23 mouse cellular contexts compared by ENCODE assay signal in the genomic region with DNA sequence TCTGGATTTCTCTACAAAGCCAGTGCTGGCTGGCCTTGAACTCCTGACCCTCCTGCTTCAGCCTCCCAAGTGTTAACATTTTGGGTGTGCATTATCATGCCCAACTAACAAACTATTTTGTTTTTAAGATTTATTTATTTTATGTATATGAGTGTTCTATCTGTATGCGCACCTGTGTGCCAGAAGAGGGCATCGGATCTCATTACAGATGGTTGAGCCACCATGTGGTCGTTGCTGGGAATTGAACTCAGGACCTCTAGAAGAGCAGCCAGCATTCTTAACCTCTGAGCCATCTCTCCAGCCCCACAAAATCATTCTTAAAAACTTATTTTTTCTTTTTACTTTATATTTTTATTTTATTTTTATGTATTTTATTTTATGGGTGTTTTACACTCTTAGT.
DNase-seq lines count a peak whose midpoint lies in the region; ATAC-seq and TF ChIP-seq lines count a peak whose summit lies in the region.
"Had no signal": no experiment of that assay in that cellular context is flagged by ENCODE, and none has a peak within 500 bp of the region (broad histone marks: within the 10 kb centered on the region; RNA-seq: fewer than 3 reads in every experiment).

No protein-coding gene starts in this region.

- no peaks in the 10 kb centered on the region for H3K36me3 ChIP-seq in hindbrain, postnatal 0 days (ENCODE audit: insufficient read depth, low read length)
- H3K36me3 ChIP-seq in hindbrain, embryonic 13.5 days: no peaks in the 10 kb centered on the region
- H3K36me3 ChIP-seq in lung, embryonic 14.5 days (ENCODE audit: insufficient read depth): no peaks in the 10 kb centered on the region
- no peaks in the 10 kb centered on the region for H3K36me3 ChIP-seq in CH12.LX (replicated peaks in 1 of 2; ENCODE audit: control insufficient read depth in 1 of 2, insufficient read depth in 1 of 2, low read length in 1 of 2)
- H3K36me3 ChIP-seq in liver, embryonic 12.5 days: no peaks in the 10 kb centered on the region
- H3K36me3 ChIP-seq: embryonic facial prominence, embryonic 10.5 days; limb, embryonic 15.5 days; liver, embryonic 15.5 days; midbrain, embryonic 12.5 days had no signal

- peak; percentile 33 for TF ChIP-seq CTCF in hindbrain, postnatal 0 days (IDR thresholded peaks at IDR 0.05; ENCODE audit: low read depth)
- TF ChIP-seq CTCF in lung, embryonic 14.5 days (IDR thresholded peaks at IDR 0.05; ENCODE audit: low read depth): 0 out of 2 replicates have a peak, but pooled peaks have one; percentile 26
- peak in 1 of 2 experiments; percentile 82; a peak in 2 of 4 replicates for TF ChIP-seq CTCF in CH12.LX (conservative IDR thresholded peaks at IDR 0.05 in 1 of 2, IDR thresholded peaks at IDR 0.05 in 1 of 2; ENCODE audit: low read depth in 2 of 2, low read length in 2 of 2)

- no peak; the same call in none of the 2 replicates for TF ChIP-seq RAD21 in CH12.LX (IDR thresholded peaks at IDR 0.05; ENCODE audit: low read depth, low read length)

- H3K4me1 ChIP-seq in hindbrain, postnatal 0 days (ENCODE audit: insufficient read depth, low read length): peaks cover 7% of the 10 kb centered on the region; the same call in 1 of the 2 replicates
- peaks cover 16% of the 10 kb centered on the region for H3K4me1 ChIP-seq in hindbrain, embryonic 13.5 days (replicated peaks)
- no peaks in the 10 kb centered on the region for H3K4me1 ChIP-seq in lung, embryonic 14.5 days (ENCODE audit: insufficient read depth)
- H3K4me1 ChIP-seq in CH12.LX (ENCODE audit: control insufficient read depth in 1 of 2, insufficient read depth in 2 of 2): no peaks in the 10 kb centered on the region
- no peaks in the 10 kb centered on the region for H3K4me1 ChIP-seq in liver, embryonic 12.5 days
- H3K4me1 ChIP-seq: embryonic facial prominence, embryonic 10.5 days; limb, embryonic 15.5 days; liver, embryonic 15.5 days had no signal

- no peaks in the 10 kb centered on the region for H3K9me3 ChIP-seq in hindbrain, postnatal 0 days (ENCODE audit: low read length)
- no peaks in the 10 kb centered on the region for H3K9me3 ChIP-seq in hindbrain, embryonic 13.5 days
- no peaks in the 10 kb centered on the region for H3K9me3 ChIP-seq in lung, embryonic 14.5 days (ENCODE audit: low read depth, low read length)
- H3K9me3 ChIP-seq in CH12.LX (replicated peaks; ENCODE audit: low read length): peaks cover under 1% of the 10 kb centered on the region
- H3K9me3 ChIP-seq in liver, embryonic 12.5 days (replicated peaks): no peaks in the 10 kb centered on the region
- H3K9me3 ChIP-seq: liver, embryonic 15.5 days had no signal

- no peak for DNase-seq in hindbrain, postnatal 0 days (ENCODE audit: low spot score)
- no peak for DNase-seq in lung, embryonic 14.5 days
- DNase-seq in lung, postnatal 14 days: no peak
- DNase-seq in CH12.LX (ENCODE audit: extremely low read depth): peak; percentile 22
- DNase-seq in ZHBTc4 (ENCODE audit: low read depth, low spot score): peak; percentile 34
- DNase-seq in gastrocnemius, adult 18-20 months (ENCODE audit: low spot score): no peak
- DNase-seq: adrenal gland, postnatal 36 days; cerebellum, adult 11 months; cerebellum, postnatal 10 days; gastrocnemius, postnatal 36 days; kidney, adult 18-20 months; kidney, postnatal 25 days; left cerebral cortex, postnatal 4 days; lung, postnatal 10 days; right cerebral cortex, postnatal 14 days had no signal

- no peak overlapping the region for H3K9ac ChIP-seq in hindbrain, postnatal 0 days (replicated peaks; ENCODE audit: low read length)
- no peak overlapping the region for H3K9ac ChIP-seq in hindbrain, embryonic 13.5 days
- no peak overlapping the region for H3K9ac ChIP-seq in lung, embryonic 14.5 days
- no peak overlapping the region for H3K9ac ChIP-seq in CH12.LX (ENCODE audit: insufficient read depth, low read depth)
- H3K9ac ChIP-seq in liver, embryonic 12.5 days: no peak overlapping the region
- H3K9ac ChIP-seq: limb, embryonic 15.5 days; liver, embryonic 15.5 days; midbrain, embryonic 12.5 days had no signal

- no peaks in the 10 kb centered on the region for H3K27me3 ChIP-seq in hindbrain, postnatal 0 days (ENCODE audit: insufficient read depth, low read length)
- H3K27me3 ChIP-seq in hindbrain, embryonic 13.5 days: no peaks in the 10 kb centered on the region
- no peaks in the 10 kb centered on the region for H3K27me3 ChIP-seq in lung, embryonic 14.5 days (ENCODE audit: insufficient read depth, low read length)
- peaks cover 10% of the 10 kb centered on the region for H3K27me3 ChIP-seq in CH12.LX (replicated peaks)
- H3K27me3 ChIP-seq in liver, embryonic 12.5 days (replicated peaks): no peaks in the 10 kb centered on the region
- H3K27me3 ChIP-seq: limb, embryonic 15.5 days; liver, embryonic 15.5 days; midbrain, embryonic 12.5 days had no signal

- no peak overlapping the region for H3K27ac ChIP-seq in hindbrain, postnatal 0 days
- no peak overlapping the region for H3K27ac ChIP-seq in hindbrain, embryonic 13.5 days
- H3K27ac ChIP-seq in lung, embryonic 14.5 days (ENCODE audit: low read depth): no peak overlapping the region
- no peak overlapping the region for H3K27ac ChIP-seq in CH12.LX (ENCODE audit: insufficient read depth, low read depth)
- no peak overlapping the region for H3K27ac ChIP-seq in liver, embryonic 12.5 days
- H3K27ac ChIP-seq: embryonic facial prominence, embryonic 10.5 days; limb, embryonic 15.5 days; liver, embryonic 15.5 days; midbrain, embryonic 12.5 days had no signal

- no peak overlapping the region for H3K4me2 ChIP-seq in hindbrain, postnatal 0 days (ENCODE audit: low read depth, low read length)
- no peak overlapping the region for H3K4me2 ChIP-seq in hindbrain, embryonic 13.5 days
- no peak overlapping the region for H3K4me2 ChIP-seq in lung, embryonic 14.5 days
- no peak overlapping the region for H3K4me2 ChIP-seq in CH12.LX (ENCODE audit: insufficient read depth, low read depth, poor library complexity, severe bottlenecking)
- H3K4me2 ChIP-seq in liver, embryonic 12.5 days: no peak overlapping the region
- H3K4me2 ChIP-seq: limb, embryonic 15.5 days; liver, embryonic 15.5 days; midbrain, embryonic 12.5 days had no signal

- in situ Hi-C loops in CH12.LX (cut with MboI; ENCODE audit: low pct_ligation_motif_present, low pct_unique_long_range_greater_than_20kb, low sequenced_read_pairs): no loop called here

- no peak overlapping the region for H3K4me3 ChIP-seq in hindbrain, postnatal 0 days (ENCODE audit: low read length)
- no peak overlapping the region for H3K4me3 ChIP-seq in hindbrain, embryonic 13.5 days
- no peak overlapping the region for H3K4me3 ChIP-seq in lung, embryonic 14.5 days (ENCODE audit: low read depth, low read length)
- H3K4me3 ChIP-seq in CH12.LX (replicated peaks in 1 of 3; ENCODE audit: low read depth in 2 of 3, low read length in 2 of 3, poor library complexity in 1 of 3): no peak overlapping the region
- no peak overlapping the region for H3K4me3 ChIP-seq in liver, embryonic 12.5 days
- H3K4me3 ChIP-seq: embryonic facial prominence, embryonic 10.5 days; limb, embryonic 15.5 days; liver, embryonic 15.5 days; midbrain, embryonic 12.5 days had no signal

- dilution Hi-C loops in CH12.LX (cut with MboI; ENCODE audit: extremely low pct_ligation_motif_present, extremely low pct_unique_long_range_greater_than_20kb, low sequenced_read_pairs): no loop called here

- TF ChIP-seq POLR2A in CH12.LX (IDR thresholded peaks at IDR 0.05; ENCODE audit: low read depth, low read length): no peak

- ATAC-seq in hindbrain, postnatal 0 days: no peak
- ATAC-seq in hindbrain, embryonic 13.5 days (ENCODE audit: low FRiP score): no peak
- no peak for ATAC-seq in lung, embryonic 14.5 days (ENCODE audit: insufficient read depth)
- ATAC-seq in liver, embryonic 12.5 days: no peak
- ATAC-seq: forebrain, embryonic 16.5 days; hindbrain, embryonic 16.5 days had no signal

- TF ChIP-seq EP300 in CH12.LX (IDR thresholded peaks at IDR 0.05; ENCODE audit: low read length): no peak

- 95% methylated on average over 3 of the region's 3 CpGs for WGBS in hindbrain, postnatal 0 days
- 93% methylated on average over 3 of the region's 3 CpGs for WGBS in hindbrain, embryonic 13.5 days
- 92% methylated on average over 3 of the region's 3 CpGs for WGBS in lung, embryonic 14.5 days
- 75% methylated on average over 3 of the region's 3 CpGs for WGBS in liver, embryonic 12.5 days (ENCODE audit: insufficient replicate concordance)

- H3K79me2 ChIP-seq in CH12.LX (replicated peaks; ENCODE audit: control insufficient read depth, extremely low read depth, insufficient read depth, poor library complexity, severe bottlenecking): no peaks in the 10 kb centered on the region

TF ChIP-seq in CH12.LX, 34 proteins besides CTCF, POLR2A, EP300 and RAD21:
- TF ChIP-seq SMC3 (IDR thresholded peaks at IDR 0.05; ENCODE audit: low read depth, low read length) (peak; percentile 23), MAZ (IDR thresholded peaks at IDR 0.05; ENCODE audit: low read depth, low read length) (no peak), ZNF384 (IDR thresholded peaks at IDR 0.05; ENCODE audit: low read depth, low read length) (no peak), KAT2A (IDR thresholded peaks at IDR 0.05; ENCODE audit: insufficient replicate concordance, low read length) (no peak), TCF12 (IDR thresholded peaks at IDR 0.05; ENCODE audit: low read depth, low read length) (no peak), NELFE (IDR thresholded peaks at IDR 0.05; ENCODE audit: low read depth, low read length) (peak; percentile 29; the same call in 1 of the 2 replicates), RCOR1 (conservative IDR thresholded peaks at IDR 0.05; ENCODE audit: low read depth, low read length) (no peak)
TF ChIP-seq in CH12.LX: peak in this region for 2.

Comparison
In these comparisons a context has a peak if more than half of its experiments do, and no peak if none do; other contexts are left out.
1. DNase-seq: peak in CH12.LX (single experiment) and ZHBTc4 (single experiment); none in hindbrain, postnatal 0 days (single experiment), lung, embryonic 14.5 days (single experiment), lung, postnatal 14 days (single experiment) and gastrocnemius, adult 18-20 months (single experiment).